17 mouse cellular contexts compared by ENCODE assay signal in the genomic region with DNA sequence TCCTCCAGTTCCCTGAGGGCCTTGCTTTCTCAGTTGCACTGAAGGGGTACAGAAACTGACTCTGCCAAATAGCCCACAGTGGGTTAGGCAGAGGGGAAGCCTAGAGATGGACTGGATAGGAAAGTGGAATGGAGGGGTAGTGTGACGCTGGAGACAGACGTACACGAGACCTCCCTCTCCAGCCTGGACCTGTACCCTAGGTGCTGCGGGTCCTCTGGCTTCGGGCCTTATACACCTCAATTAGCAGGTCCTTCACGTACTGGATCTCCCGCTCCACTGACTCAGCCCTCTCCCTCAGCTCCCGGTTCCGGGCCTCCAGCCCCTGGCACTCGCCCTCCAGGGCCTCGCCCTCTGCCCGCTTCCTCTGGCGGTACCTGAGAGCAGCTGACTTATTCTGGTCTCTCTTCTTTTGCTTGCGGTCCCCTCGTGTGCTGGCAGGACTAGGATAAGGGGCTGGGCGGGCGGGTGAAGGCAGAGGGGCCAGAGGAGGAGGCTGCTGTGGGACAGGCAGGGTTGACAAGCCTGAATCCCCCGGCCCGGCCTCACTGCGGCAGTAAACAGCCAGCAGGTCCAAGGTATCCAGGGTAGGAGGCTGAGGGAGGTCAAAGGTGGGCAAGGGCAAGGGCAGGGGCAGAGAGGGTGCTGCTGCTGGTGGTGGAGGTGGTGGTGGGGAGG. TPM values are rescaled to one million over a fixed set of nuclear protein-coding genes. Genes with fewer than 3 reads are reported as not detected.
DNase-seq lines count a peak whose midpoint lies in the region; ATAC-seq lines count a peak whose summit lies in the region.
"Had no signal": no experiment of that assay in that cellular context is flagged by ENCODE, and none has a peak within 500 bp of the region (broad histone marks: within the 10 kb centered on the region; RNA-seq: fewer than 3 reads in every experiment).

No protein-coding gene starts in this region.

- WGBS in forebrain, embryonic 11.5 days: 92% methylated on average over 18 of the region's 20 CpGs
- 92% methylated on average over 20 of the region's 20 CpGs for WGBS in forebrain, embryonic 16.5 days
- 92% methylated on average over 20 of the region's 20 CpGs for WGBS in limb, embryonic 11.5 days
- WGBS in limb, embryonic 10.5 days: 91% methylated on average over 20 of the region's 20 CpGs

- H3K9me3 ChIP-seq in forebrain, embryonic 11.5 days (ENCODE audit: control insufficient read depth, low read length): no peaks in the 10 kb centered on the region
- no peaks in the 10 kb centered on the region for H3K9me3 ChIP-seq in forebrain, embryonic 16.5 days (ENCODE audit: control insufficient read depth, low read length)
- H3K9me3 ChIP-seq in limb, embryonic 11.5 days (ENCODE audit: control insufficient read depth, low read length): no peaks in the 10 kb centered on the region
- H3K9me3 ChIP-seq in limb, embryonic 10.5 days (replicated peaks): no peaks in the 10 kb centered on the region
- H3K9me3 ChIP-seq: G1E; heart, embryonic 13.5 days; hindbrain, embryonic 10.5 days had no signal

- no peak overlapping the region for H3K4me3 ChIP-seq in forebrain, embryonic 11.5 days (ENCODE audit: low read depth, low read length)
- no peak overlapping the region for H3K4me3 ChIP-seq in forebrain, embryonic 16.5 days (replicated peaks; ENCODE audit: low read length)
- no peak overlapping the region for H3K4me3 ChIP-seq in limb, embryonic 11.5 days (ENCODE audit: low read depth, low read length)
- no peak overlapping the region for H3K4me3 ChIP-seq in limb, embryonic 10.5 days
- H3K4me3 ChIP-seq: heart, embryonic 13.5 days; hindbrain, embryonic 10.5 days had no signal

- H3K36me3 ChIP-seq in forebrain, embryonic 11.5 days (ENCODE audit: control insufficient read depth, insufficient read depth, low read length): no peaks in the 10 kb centered on the region
- no peaks in the 10 kb centered on the region for H3K36me3 ChIP-seq in forebrain, embryonic 16.5 days (ENCODE audit: control insufficient read depth, insufficient read depth)
- peaks cover 3% of the 10 kb centered on the region; the same call in 1 of the 2 replicates for H3K36me3 ChIP-seq in limb, embryonic 11.5 days (ENCODE audit: control insufficient read depth, insufficient read depth, low read length)
- H3K36me3 ChIP-seq in limb, embryonic 10.5 days: peaks cover 36% of the 10 kb centered on the region

- ATAC-seq in forebrain, embryonic 11.5 days (replicated peaks; ENCODE audit: low FRiP score): no peak
- ATAC-seq in forebrain, embryonic 16.5 days: no peak
- no peak for ATAC-seq in limb, embryonic 11.5 days (ENCODE audit: insufficient number of reproducible peaks, low FRiP score, low TSS enrichment, low read depth)
- ATAC-seq in monocyte, adult 5-6 weeks (replicated peaks; ENCODE audit: insufficient number of reproducible peaks, low FRiP score, low TSS enrichment, poor library complexity, severe bottlenecking): no peak
- ATAC-seq: forebrain, embryonic 14.5 days; inflammation-experienced regulatory T-cells, adult 6 months had no signal

- peak; percentile 45 for DNase-seq in forebrain, embryonic 11.5 days (ENCODE audit: low spot score)
- DNase-seq in limb, embryonic 11.5 days (ENCODE audit: low spot score): peak; percentile 16
- DNase-seq in limb, embryonic 10.5 days (ENCODE audit: low spot score): no peak
- DNase-seq in thymus, postnatal 4 days: peak; percentile 8
- no peak for DNase-seq in thymus, postnatal 14 days
- DNase-seq: adrenal gland, adult 2 months; cerebellum, adult 18-20 months; thymus, adult 18-20 months had no signal

- no peak overlapping the region for H3K27ac ChIP-seq in forebrain, embryonic 11.5 days (ENCODE audit: low read depth, low read length)
- H3K27ac ChIP-seq in forebrain, embryonic 16.5 days (ENCODE audit: low read length): no peak overlapping the region
- H3K27ac ChIP-seq in limb, embryonic 11.5 days (replicated peaks; ENCODE audit: low read depth, low read length): no peak overlapping the region
- no peak overlapping the region for H3K27ac ChIP-seq in limb, embryonic 10.5 days
- H3K27ac ChIP-seq: heart, embryonic 13.5 days; hindbrain, embryonic 10.5 days; kidney, postnatal 0 days had no signal

- no peak overlapping the region for H3K9ac ChIP-seq in forebrain, embryonic 11.5 days (ENCODE audit: low read length)
- no peak overlapping the region for H3K9ac ChIP-seq in forebrain, embryonic 16.5 days (replicated peaks; ENCODE audit: low read depth, low read length)
- H3K9ac ChIP-seq in limb, embryonic 11.5 days (ENCODE audit: low read length): no peak overlapping the region
- H3K9ac ChIP-seq: heart, embryonic 13.5 days had no signal

- H3K4me2 ChIP-seq in forebrain, embryonic 11.5 days (ENCODE audit: low read depth, low read length, severe bottlenecking): no peak overlapping the region
- no peak overlapping the region for H3K4me2 ChIP-seq in forebrain, embryonic 16.5 days (ENCODE audit: low read length)
- 0 out of 2 replicates have a peak overlapping the region, but pooled peaks have one; percentile 0 for H3K4me2 ChIP-seq in limb, embryonic 11.5 days (ENCODE audit: low read depth, severe bottlenecking)
- H3K4me2 ChIP-seq: heart, embryonic 13.5 days; midbrain, embryonic 11.5 days had no signal

- H3K4me1 ChIP-seq in forebrain, embryonic 11.5 days (replicated peaks; ENCODE audit: control insufficient read depth, insufficient read depth, low read length): peaks cover 4% of the 10 kb centered on the region
- H3K4me1 ChIP-seq in forebrain, embryonic 16.5 days (replicated peaks; ENCODE audit: control insufficient read depth, insufficient read depth, low read length): peaks cover 16% of the 10 kb centered on the region
- peaks cover 5% of the 10 kb centered on the region for H3K4me1 ChIP-seq in limb, embryonic 11.5 days (ENCODE audit: control insufficient read depth, insufficient read depth, low read length)
- H3K4me1 ChIP-seq in limb, embryonic 10.5 days: peaks cover 24% of the 10 kb centered on the region

- H3K27me3 ChIP-seq in forebrain, embryonic 11.5 days (ENCODE audit: control insufficient read depth, insufficient read depth, low read length): no peaks in the 10 kb centered on the region
- H3K27me3 ChIP-seq in forebrain, embryonic 16.5 days (replicated peaks; ENCODE audit: control insufficient read depth, insufficient read depth, low read length): no peaks in the 10 kb centered on the region
- no peaks in the 10 kb centered on the region for H3K27me3 ChIP-seq in limb, embryonic 11.5 days (ENCODE audit: control insufficient read depth, insufficient read depth, low read length)
- no peaks in the 10 kb centered on the region for H3K27me3 ChIP-seq in limb, embryonic 10.5 days (ENCODE audit: low read depth, poor library complexity, severe bottlenecking)
- H3K27me3 ChIP-seq: heart, embryonic 13.5 days had no signal

RNA-seq across cellular contexts. Expression of a gene that starts 3.1 kb away (rescaled TPM):
- polyA plus RNA-seq in forebrain, embryonic 11.5 days (2014; fragmentation: Nextera tagmentation; extraction: Ambion mirVana): 73.5 and 86.5 TPM in 2 replicates
- 53.9 and 56.1 TPM in 2 replicates for polyA plus RNA-seq in forebrain, embryonic 16.5 days (2015; fragmentation: Nextera tagmentation; extraction: Ambion mirVana)
- 81.7 and 82.6 TPM in 2 replicates for polyA plus RNA-seq in limb, embryonic 11.5 days (2014; fragmentation: Nextera tagmentation; extraction: Ambion mirVana)
- 174 and 181 TPM in 2 replicates for polyA plus RNA-seq in limb, embryonic 10.5 days (2016; fragmentation: Nextera tagmentation; extraction: Ambion mirVana)
- total RNA-seq in monocyte, adult 5-6 weeks (2017): 34.3 to 35.3 TPM (median 35.2 TPM) in 3 replicates

RNA-seq across cellular contexts. Expression of a gene that starts 3.4 kb away (rescaled TPM):
- 1.1 and 1.4 TPM in 2 replicates for polyA plus RNA-seq in forebrain, embryonic 11.5 days (2014; fragmentation: Nextera tagmentation; extraction: Ambion mirVana)
- polyA plus RNA-seq in forebrain, embryonic 16.5 days (2015; fragmentation: Nextera tagmentation; extraction: Ambion mirVana): 0.44 and 2.3 TPM in 2 replicates
- polyA plus RNA-seq in limb, embryonic 11.5 days (2014; fragmentation: Nextera tagmentation; extraction: Ambion mirVana): 1.1 TPM in 2 replicates
- 0.89 and 0.94 TPM in 2 replicates for polyA plus RNA-seq in limb, embryonic 10.5 days (2016; fragmentation: Nextera tagmentation; extraction: Ambion mirVana)
- total RNA-seq in monocyte, adult 5-6 weeks (2017): 1.1 to 5.2 TPM (median 3.7 TPM) in 3 replicates

RNA-seq across cellular contexts. Expression of a gene that starts 3.7 kb away (rescaled TPM):
- 3.2 and 3.4 TPM in 2 replicates for polyA plus RNA-seq in forebrain, embryonic 11.5 days (2014; fragmentation: Nextera tagmentation; extraction: Ambion mirVana)
- polyA plus RNA-seq in forebrain, embryonic 16.5 days (2015; fragmentation: Nextera tagmentation; extraction: Ambion mirVana): 3.4 and 3.7 TPM in 2 replicates
- polyA plus RNA-seq in limb, embryonic 11.5 days (2014; fragmentation: Nextera tagmentation; extraction: Ambion mirVana): 2.1 and 2.3 TPM in 2 replicates
- 3.1 and 3.4 TPM in 2 replicates for polyA plus RNA-seq in limb, embryonic 10.5 days (2016; fragmentation: Nextera tagmentation; extraction: Ambion mirVana)
- total RNA-seq in monocyte, adult 5-6 weeks (2017): 1.1 to 2.8 TPM (median 2.8 TPM) in 3 replicates

RNA-seq across cellular contexts. Expression of a gene that starts 36.0 kb away (rescaled TPM):
- 79.9 and 83.0 TPM in 2 replicates for polyA plus RNA-seq in forebrain, embryonic 11.5 days (2014; fragmentation: Nextera tagmentation; extraction: Ambion mirVana)
- polyA plus RNA-seq in forebrain, embryonic 16.5 days (2015; fragmentation: Nextera tagmentation; extraction: Ambion mirVana): 103 and 110 TPM in 2 replicates
- 38.6 and 63.4 TPM in 2 replicates for polyA plus RNA-seq in limb, embryonic 11.5 days (2014; fragmentation: Nextera tagmentation; extraction: Ambion mirVana)
- 96.4 and 99.6 TPM in 2 replicates for polyA plus RNA-seq in limb, embryonic 10.5 days (2016; fragmentation: Nextera tagmentation; extraction: Ambion mirVana)
- 11.6 to 33.0 TPM (median 13.0 TPM) in 3 replicates for total RNA-seq in monocyte, adult 5-6 weeks (2017)

RNA-seq across cellular contexts. Expression of a gene that starts 36.1 kb away (rescaled TPM):
- polyA plus RNA-seq in forebrain, embryonic 11.5 days (2014; fragmentation: Nextera tagmentation; extraction: Ambion mirVana): 67.6 and 69.9 TPM in 2 replicates
- polyA plus RNA-seq in forebrain, embryonic 16.5 days (2015; fragmentation: Nextera tagmentation; extraction: Ambion mirVana): 121 and 122 TPM in 2 replicates
- 60.9 and 69.0 TPM in 2 replicates for polyA plus RNA-seq in limb, embryonic 11.5 days (2014; fragmentation: Nextera tagmentation; extraction: Ambion mirVana)
- 71.4 and 75.2 TPM in 2 replicates for polyA plus RNA-seq in limb, embryonic 10.5 days (2016; fragmentation: Nextera tagmentation; extraction: Ambion mirVana)
- 33.8 to 69.8 TPM (median 57.7 TPM) in 3 replicates for total RNA-seq in monocyte, adult 5-6 weeks (2017)

Comparison
In these comparisons a context has a peak if more than half of its experiments do, and no peak if none do; other contexts are left out.
1. DNase-seq: peak in forebrain, embryonic 11.5 days (single experiment), limb, embryonic 11.5 days (single experiment) and thymus, postnatal 4 days (single experiment); none in limb, embryonic 10.5 days (single experiment) and thymus, postnatal 14 days (single experiment).